In the genomic region with DNA sequence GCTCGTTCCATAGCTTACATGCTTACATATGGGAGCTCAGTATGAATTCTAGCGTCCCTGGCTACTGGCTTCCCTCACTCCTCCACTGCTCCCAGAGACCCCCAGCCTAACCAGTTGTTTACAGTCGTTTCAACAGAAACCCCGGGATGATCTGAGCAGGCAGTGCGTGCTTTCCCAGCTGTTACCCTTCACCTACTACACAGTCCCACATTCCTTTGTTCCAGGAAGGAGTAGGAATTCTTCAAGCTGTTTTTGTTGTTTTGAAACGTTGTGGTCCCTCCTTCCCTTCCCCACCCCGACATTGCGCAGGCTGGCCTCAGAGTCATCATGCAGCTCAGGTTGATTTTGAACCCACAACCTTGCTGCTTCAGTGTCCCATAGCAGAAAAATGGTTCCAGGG, we compare ENCODE assay signal across 15 mouse cellular contexts. TPM values are rescaled to one million over a fixed set of nuclear protein-coding genes. Genes with fewer than 3 reads are reported as not detected.
DNase-seq lines count a peak whose midpoint lies in the region; ATAC-seq and TF ChIP-seq lines count a peak whose summit lies in the region.
"Had no signal": no experiment of that assay in that cellular context is flagged by ENCODE, and none has a peak within 500 bp of the region (broad histone marks: within the 10 kb centered on the region; RNA-seq: fewer than 3 reads in every experiment).

No protein-coding gene starts in this region.

- peak overlapping the region; percentile 76 for H3K9ac ChIP-seq in heart, embryonic 11.5 days (ENCODE audit: low read depth, low read length)
- peak overlapping the region; percentile 62; the same call in 1 of the 2 replicates for H3K9ac ChIP-seq in lung, embryonic 14.5 days
- H3K9ac ChIP-seq in hindbrain, embryonic 15.5 days: no peak overlapping the region
- H3K9ac ChIP-seq in neural tube, embryonic 13.5 days: no peak overlapping the region
- H3K9ac ChIP-seq: liver, embryonic 13.5 days had no signal

- H3K4me2 ChIP-seq in heart, embryonic 11.5 days: peak overlapping the region; percentile 77
- peak overlapping the region; percentile 69 for H3K4me2 ChIP-seq in lung, embryonic 14.5 days
- 0 out of 2 replicates have a peak overlapping the region, but pooled peaks have one; percentile 57 for H3K4me2 ChIP-seq in hindbrain, embryonic 15.5 days
- H3K4me2 ChIP-seq in neural tube, embryonic 13.5 days: peak overlapping the region; percentile 55; the same call in 1 of the 2 replicates

- WGBS in heart, embryonic 11.5 days (ENCODE audit: insufficient replicate concordance): 20% methylated on average over 8 of the region's 8 CpGs
- WGBS in lung, embryonic 14.5 days: 18% methylated on average over 8 of the region's 8 CpGs
- WGBS in hindbrain, embryonic 15.5 days: 27% methylated on average over 8 of the region's 8 CpGs
- WGBS in neural tube, embryonic 13.5 days: 27% methylated on average over 8 of the region's 8 CpGs

- H3K27me3 ChIP-seq in heart, embryonic 11.5 days (ENCODE audit: control insufficient read depth, insufficient read depth, low read length): peaks cover 16% of the 10 kb centered on the region
- H3K27me3 ChIP-seq in lung, embryonic 14.5 days (ENCODE audit: insufficient read depth, low read length): no peaks in the 10 kb centered on the region
- H3K27me3 ChIP-seq in hindbrain, embryonic 15.5 days: peaks cover 7% of the 10 kb centered on the region; the same call in 1 of the 2 replicates
- peaks cover 49% of the 10 kb centered on the region for H3K27me3 ChIP-seq in neural tube, embryonic 13.5 days

- peak overlapping the region; percentile 55 for H3K4me3 ChIP-seq in heart, embryonic 11.5 days (ENCODE audit: low read depth, low read length)
- H3K4me3 ChIP-seq in lung, embryonic 14.5 days (ENCODE audit: low read depth, low read length): no peak overlapping the region; the same call in 1 of the 2 replicates
- no peak overlapping the region; the same call in 1 of the 2 replicates for H3K4me3 ChIP-seq in hindbrain, embryonic 15.5 days
- H3K4me3 ChIP-seq in neural tube, embryonic 13.5 days: 0 out of 2 replicates have a peak overlapping the region, but pooled peaks have one; percentile 28
- H3K4me3 ChIP-seq: erythroblast, embryonic 14.5 days had no signal

- H3K36me3 ChIP-seq in heart, embryonic 11.5 days (ENCODE audit: control insufficient read depth, insufficient read depth, low read length): no peaks in the 10 kb centered on the region
- H3K36me3 ChIP-seq in lung, embryonic 14.5 days (ENCODE audit: insufficient read depth): 0 out of 2 replicates have a peak, but pooled peaks cover 3% of the 10 kb centered on the region
- H3K36me3 ChIP-seq in hindbrain, embryonic 15.5 days: no peaks in the 10 kb centered on the region
- H3K36me3 ChIP-seq in neural tube, embryonic 13.5 days: no peaks in the 10 kb centered on the region
- H3K36me3 ChIP-seq: liver, embryonic 13.5 days had no signal

- peaks cover 18% of the 10 kb centered on the region for H3K4me1 ChIP-seq in heart, embryonic 11.5 days (ENCODE audit: control insufficient read depth, insufficient read depth, low read length)
- peaks cover 8% of the 10 kb centered on the region; the same call in 1 of the 2 replicates for H3K4me1 ChIP-seq in lung, embryonic 14.5 days (ENCODE audit: insufficient read depth)
- peaks cover 24% of the 10 kb centered on the region for H3K4me1 ChIP-seq in hindbrain, embryonic 15.5 days (replicated peaks)
- peaks cover 26% of the 10 kb centered on the region for H3K4me1 ChIP-seq in neural tube, embryonic 13.5 days (replicated peaks)
- H3K4me1 ChIP-seq: liver, embryonic 13.5 days had no signal

- TF ChIP-seq CTCF in lung, embryonic 14.5 days (IDR thresholded peaks at IDR 0.05; ENCODE audit: low read depth): no peak

- H3K27ac ChIP-seq in heart, embryonic 11.5 days (ENCODE audit: low read depth, low read length): peak overlapping the region; percentile 82; the same call in 1 of the 2 replicates
- peak overlapping the region; percentile 92 for H3K27ac ChIP-seq in lung, embryonic 14.5 days (ENCODE audit: low read depth)
- H3K27ac ChIP-seq in hindbrain, embryonic 15.5 days (replicated peaks): no peak overlapping the region
- no peak overlapping the region for H3K27ac ChIP-seq in neural tube, embryonic 13.5 days (replicated peaks)
- H3K27ac ChIP-seq: layer of hippocampus, adult 2 months; liver, embryonic 13.5 days had no signal

- DNase-seq in heart, adult 18-20 months: no peak
- DNase-seq in lung, embryonic 14.5 days: no peak
- DNase-seq in lung, postnatal 36 days: no peak
- DNase-seq in adrenal gland, adult 8-10 months: no peak
- no peak for DNase-seq in urinary bladder, postnatal 14 days (ENCODE audit: low spot score)
- DNase-seq: adrenal gland, adult 2 months; gastrocnemius, postnatal 36 days; liver, embryonic 13.5 days; right cerebral cortex, adult 18-20 months had no signal

- H3K9me3 ChIP-seq in heart, embryonic 11.5 days (replicated peaks; ENCODE audit: control insufficient read depth, low read length): no peaks in the 10 kb centered on the region
- no peaks in the 10 kb centered on the region for H3K9me3 ChIP-seq in lung, embryonic 14.5 days (ENCODE audit: low read depth, low read length)
- H3K9me3 ChIP-seq in hindbrain, embryonic 15.5 days: no peaks in the 10 kb centered on the region
- H3K9me3 ChIP-seq in neural tube, embryonic 13.5 days: no peaks in the 10 kb centered on the region
- H3K9me3 ChIP-seq: liver, embryonic 13.5 days had no signal

- ATAC-seq in heart, embryonic 11.5 days (replicated peaks; ENCODE audit: insufficient number of reproducible peaks, low FRiP score, low TSS enrichment): no peak
- ATAC-seq in lung, embryonic 14.5 days (ENCODE audit: insufficient read depth): no peak
- ATAC-seq in hindbrain, embryonic 15.5 days (ENCODE audit: low FRiP score, low read depth): 0 out of 2 replicates have a peak, but pooled peaks have one; percentile 9
- no peak for ATAC-seq in neural tube, embryonic 13.5 days (ENCODE audit: low read depth)

RNA-seq across cellular contexts. Expression of gene Epn3, which starts 0.6 kb away (rescaled TPM):
- polyA plus RNA-seq in heart, embryonic 11.5 days (2014; fragmentation: Nextera tagmentation; extraction: Ambion mirVana): 8.2 and 9.1 TPM in 2 replicates
- 10 to 100 TPM; 19.3 to 21.1 TPM for total RNA-seq in heart, adult 18-20 months (2021)
- 14.1 and 15.9 TPM in 2 replicates for polyA plus RNA-seq in lung, embryonic 14.5 days (2014; fragmentation: Nextera tagmentation; extraction: Ambion mirVana)
- polyA plus RNA-seq in hindbrain, embryonic 15.5 days (2015; fragmentation: Nextera tagmentation; extraction: Ambion mirVana): 1.0 and 2.5 TPM in 2 replicates
- polyA plus RNA-seq in neural tube, embryonic 13.5 days (2015; fragmentation: Nextera tagmentation; extraction: Ambion mirVana): 0.24 and 0.51 TPM in 2 replicates
- total RNA-seq in adrenal gland, adult 8-10 months (2022): 10 to 100 TPM; 45.0 to 65.6 (median 56.0) TPM
- polyA plus RNA-seq: erythroblast, embryonic 14.5 days had no signal

RNA-seq across cellular contexts. Expression of gene Spata20, which starts 14.4 kb away (rescaled TPM):
- 0.15 TPM in 1 of 2 replicates, not detected in the other for polyA plus RNA-seq in heart, embryonic 11.5 days (2014; fragmentation: Nextera tagmentation; extraction: Ambion mirVana)
- under 1 TPM; 0.17 to 0.54 TPM for total RNA-seq in heart, adult 18-20 months (2021)
- 0.42 TPM in 1 of 2 replicates, not detected in the other for polyA plus RNA-seq in lung, embryonic 14.5 days (2014; fragmentation: Nextera tagmentation; extraction: Ambion mirVana)
- polyA plus RNA-seq in hindbrain, embryonic 15.5 days (2015; fragmentation: Nextera tagmentation; extraction: Ambion mirVana): 0.29 and 0.84 TPM in 2 replicates
- polyA plus RNA-seq in neural tube, embryonic 13.5 days (2015; fragmentation: Nextera tagmentation; extraction: Ambion mirVana): 0.28 TPM in 1 of 2 replicates, not detected in the other
- not detected for total RNA-seq in adrenal gland, adult 8-10 months (2022)
- total RNA-seq: adrenal gland, adult 2 months; gastrocnemius, postnatal 36 days had no signal
- polyA plus RNA-seq: adrenal gland, adult 2 months; C2C12; erythroblast, embryonic 14.5 days; liver, embryonic 13.5 days had no signal

RNA-seq across cellular contexts. Expression of gene Mycbpap, which starts 21.2 kb away (rescaled TPM):
- polyA plus RNA-seq in heart, embryonic 11.5 days (2014; fragmentation: Nextera tagmentation; extraction: Ambion mirVana): 9.1 and 9.9 TPM in 2 replicates
- 1 to 10 TPM in 1 of 2 experiments, under 1 TPM in 1; 0.67 to 1.5 TPM for total RNA-seq in heart, adult 18-20 months (2021)
- 3.2 and 3.3 TPM in 2 replicates for polyA plus RNA-seq in lung, embryonic 14.5 days (2014; fragmentation: Nextera tagmentation; extraction: Ambion mirVana)
- polyA plus RNA-seq in hindbrain, embryonic 15.5 days (2015; fragmentation: Nextera tagmentation; extraction: Ambion mirVana): 3.8 and 4.8 TPM in 2 replicates
- 1.9 and 2.1 TPM in 2 replicates for polyA plus RNA-seq in neural tube, embryonic 13.5 days (2015; fragmentation: Nextera tagmentation; extraction: Ambion mirVana)
- total RNA-seq in adrenal gland, adult 8-10 months (2022): 10 to 100 TPM; 10.3 to 17.9 (median 13.4) TPM
- total RNA-seq: gastrocnemius, postnatal 36 days had no signal
- polyA plus RNA-seq: C2C12; erythroblast, embryonic 14.5 days had no signal

RNA-seq across cellular contexts. Expression of gene Cacna1g, which starts 26.4 kb away (rescaled TPM):
- polyA plus RNA-seq in heart, embryonic 11.5 days (2014; fragmentation: Nextera tagmentation; extraction: Ambion mirVana): 2.7 and 4.3 TPM in 2 replicates
- 10 to 100 TPM in 1 of 2 experiments, 1 to 10 TPM in 1; 8.7 to 10.1 TPM for total RNA-seq in heart, adult 18-20 months (2021)
- 12.9 and 13.5 TPM in 2 replicates for polyA plus RNA-seq in lung, embryonic 14.5 days (2014; fragmentation: Nextera tagmentation; extraction: Ambion mirVana)
- 15.0 and 18.8 TPM in 2 replicates for polyA plus RNA-seq in hindbrain, embryonic 15.5 days (2015; fragmentation: Nextera tagmentation; extraction: Ambion mirVana)
- polyA plus RNA-seq in neural tube, embryonic 13.5 days (2015; fragmentation: Nextera tagmentation; extraction: Ambion mirVana): 8.9 and 9.3 TPM in 2 replicates
- total RNA-seq in adrenal gland, adult 8-10 months (2022): under 1 TPM; 0.14 to 0.73 (median 0.21) TPM

RNA-seq across cellular contexts. Expression of gene Rsad1, which starts 48.7 kb away (rescaled TPM):
- 2.6 and 4.6 TPM in 2 replicates for polyA plus RNA-seq in heart, embryonic 11.5 days (2014; fragmentation: Nextera tagmentation; extraction: Ambion mirVana)
- total RNA-seq in heart, adult 18-20 months (2021): 10 to 100 TPM in 1 of 2 experiments, 1 to 10 TPM in 1; 8.5 to 10.3 TPM
- polyA plus RNA-seq in lung, embryonic 14.5 days (2014; fragmentation: Nextera tagmentation; extraction: Ambion mirVana): 3.6 and 4.2 TPM in 2 replicates
- 8.6 and 9.3 TPM in 2 replicates for polyA plus RNA-seq in hindbrain, embryonic 15.5 days (2015; fragmentation: Nextera tagmentation; extraction: Ambion mirVana)
- polyA plus RNA-seq in neural tube, embryonic 13.5 days (2015; fragmentation: Nextera tagmentation; extraction: Ambion mirVana): 4.7 and 5.4 TPM in 2 replicates
- total RNA-seq in adrenal gland, adult 8-10 months (2022): 10 to 100 TPM; 15.3 to 35.4 (median 25.1) TPM
- polyA plus RNA-seq: erythroblast, embryonic 14.5 days had no signal

Comparison
In these comparisons a context has a peak if more than half of its experiments do, and no peak if none do; other contexts are left out.
1. H3K27ac ChIP-seq: peak in heart, embryonic 11.5 days (single experiment) and lung, embryonic 14.5 days (single experiment); none in hindbrain, embryonic 15.5 days (single experiment) and neural tube, embryonic 13.5 days (single experiment).
2. H3K4me3 ChIP-seq: peak in heart, embryonic 11.5 days (single experiment) and neural tube, embryonic 13.5 days (single experiment); none in lung, embryonic 14.5 days (single experiment) and hindbrain, embryonic 15.5 days (single experiment).
3. H3K9ac ChIP-seq: peak in heart, embryonic 11.5 days (single experiment) and lung, embryonic 14.5 days (single experiment); none in hindbrain, embryonic 15.5 days (single experiment) and neural tube, embryonic 13.5 days (single experiment).
4. Peak in every context shown above with its lines, with median percentiles within 50 percentile points of each other: H3K4me2 ChIP-seq.